Mouse (Mus musculus) A20 (cell line): ENCODE data around the gene Cyct.
A peak's percentile ranks its signal among the peaks of the same experiment; 100 is the strongest.

Source experiments
- DNase-seq: peaks from one replicate; pipeline ENCODE4 v3.0.0-alpha.2; 2011; ENCODE audit warnings: low read depth, low spot score

Cyct gene

DNA sequence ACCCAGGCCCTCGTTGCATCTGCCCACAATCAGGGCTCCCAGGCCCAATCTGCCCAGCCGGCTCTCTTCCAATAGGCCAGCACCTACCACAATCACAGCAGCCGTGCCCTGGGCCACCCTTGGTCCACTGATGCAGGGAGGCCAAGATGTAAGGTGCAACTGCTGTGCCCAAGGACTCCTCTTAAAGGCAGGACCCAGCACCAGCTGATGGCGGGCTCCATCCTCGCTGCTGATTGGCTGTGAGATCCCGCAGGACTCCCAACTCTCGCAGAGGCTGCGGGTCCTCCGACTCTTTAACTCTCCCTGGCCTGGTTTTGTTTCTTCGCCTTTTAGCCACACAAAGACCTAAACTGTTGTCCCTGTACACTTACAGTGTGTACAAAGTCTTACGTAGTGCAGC lies at the start of gene Cyct:
Gene Cyct, minus strand, starts transcription at position 225 of the 400 bp plus-strand sequence.
- DNase-seq: no peak

DNA sequence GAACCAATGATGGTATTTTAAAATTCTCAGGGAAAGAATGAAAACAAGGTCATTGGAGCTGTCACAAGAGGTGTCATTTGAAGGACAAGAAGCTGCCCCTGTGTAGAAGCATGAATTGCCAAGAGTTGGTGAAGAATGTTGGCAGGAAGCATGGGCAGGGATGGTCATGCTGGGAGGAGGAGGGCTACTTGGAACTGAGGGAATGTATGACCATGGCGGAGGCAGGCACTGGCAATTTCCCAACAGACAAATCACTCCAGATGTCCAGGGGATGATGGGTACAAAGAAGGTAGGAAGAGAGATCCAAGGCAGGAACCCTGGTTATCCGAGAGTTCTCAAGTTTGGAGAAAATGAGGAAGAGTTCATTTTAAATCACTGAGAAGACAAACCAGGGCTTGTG lies 49.7 kb upstream of the Cyct start:
- DNase-seq: no peak

DNA sequence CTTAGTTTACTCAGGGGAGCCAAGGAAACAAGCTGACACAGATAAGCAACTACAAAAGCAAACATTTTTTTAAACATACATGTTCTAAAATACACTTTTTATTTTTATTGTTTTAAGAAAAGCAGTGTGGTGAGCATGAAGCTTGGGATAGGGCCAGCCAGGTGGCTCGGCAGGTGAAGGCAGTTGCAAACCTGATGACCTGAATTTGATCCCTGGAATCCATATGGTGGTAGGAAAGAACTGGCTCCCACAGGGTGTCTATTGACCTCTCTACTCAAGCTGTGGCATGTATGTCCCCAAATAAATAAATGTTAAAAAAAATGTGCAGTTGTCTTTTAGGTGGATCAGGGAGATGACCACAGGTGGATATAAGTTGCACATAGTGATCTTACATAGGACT lies 49.3 kb upstream of the Cyct start:
- DNase-seq: no peak

DNA sequence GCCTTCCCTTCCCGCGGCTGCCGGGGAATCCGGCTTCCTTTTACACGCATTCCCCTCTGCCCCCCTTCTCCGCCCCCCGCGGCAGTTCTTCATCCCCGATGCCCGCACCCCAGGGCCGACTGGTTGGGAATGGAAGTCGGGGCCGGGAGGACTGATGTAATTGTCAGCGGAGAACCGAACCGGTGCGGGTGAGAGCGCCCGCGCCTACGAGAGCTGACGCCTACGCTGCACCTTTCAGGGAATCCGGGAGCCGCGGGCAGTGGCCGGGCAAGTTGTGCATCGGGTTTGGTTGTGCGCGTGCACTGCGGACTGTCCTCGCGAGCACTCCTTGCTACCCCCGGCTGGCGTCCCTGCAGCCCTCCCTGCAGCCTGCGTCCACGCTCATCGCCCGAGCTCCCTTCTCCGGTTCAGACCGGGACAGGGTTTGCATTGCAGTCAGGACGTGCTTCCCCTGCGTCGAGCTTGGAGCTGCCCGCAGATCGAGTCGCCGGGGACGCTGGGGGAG lies 46.7 kb upstream of the Cyct start:
- DNase-seq: peak; percentile 40

DNA sequence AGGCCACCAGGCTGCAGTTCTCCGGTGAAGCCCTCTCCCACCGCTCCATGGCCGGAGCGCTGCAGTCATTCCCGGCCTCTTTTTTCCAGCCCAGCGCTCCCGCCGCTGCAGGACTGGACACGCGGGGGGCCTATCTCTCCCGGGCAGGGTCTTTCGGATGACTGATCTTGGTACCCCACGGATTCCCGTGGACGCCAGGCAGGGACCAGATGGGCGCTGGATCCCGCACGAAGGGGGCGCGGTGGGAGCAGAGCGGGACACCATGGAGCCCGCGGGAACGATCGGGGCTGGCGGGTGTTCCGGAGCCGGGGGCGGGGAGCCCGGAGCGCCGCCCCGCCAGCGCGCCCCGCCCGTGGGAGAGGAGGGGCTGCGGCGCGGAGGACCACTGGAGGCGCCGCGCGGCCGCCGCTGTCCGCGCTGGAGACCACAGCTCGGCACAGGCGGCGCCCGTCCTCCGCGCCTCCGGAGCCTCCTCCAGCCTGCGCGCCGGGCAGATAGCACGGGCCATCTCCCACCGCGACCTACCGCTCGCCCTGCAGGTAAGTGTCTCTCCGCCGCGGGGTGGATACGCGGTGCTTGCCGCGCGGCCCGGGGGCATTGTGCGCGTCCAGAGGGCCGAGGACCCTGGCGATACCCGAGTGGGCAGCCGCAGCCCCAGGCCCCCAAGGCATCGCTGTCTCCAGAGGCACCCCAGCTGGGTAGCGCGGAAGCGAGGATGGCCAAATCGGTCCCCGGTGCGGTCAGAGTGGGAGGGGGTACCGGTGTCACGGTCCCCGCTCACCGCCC lies 46.1 kb upstream of the Cyct start, which contains the start of gene Osbpl6:
Gene Osbpl6, plus strand, starts transcription at position 358 of the 786 bp plus-strand sequence.
- peak; percentile 44 for DNase-seq

DNA sequence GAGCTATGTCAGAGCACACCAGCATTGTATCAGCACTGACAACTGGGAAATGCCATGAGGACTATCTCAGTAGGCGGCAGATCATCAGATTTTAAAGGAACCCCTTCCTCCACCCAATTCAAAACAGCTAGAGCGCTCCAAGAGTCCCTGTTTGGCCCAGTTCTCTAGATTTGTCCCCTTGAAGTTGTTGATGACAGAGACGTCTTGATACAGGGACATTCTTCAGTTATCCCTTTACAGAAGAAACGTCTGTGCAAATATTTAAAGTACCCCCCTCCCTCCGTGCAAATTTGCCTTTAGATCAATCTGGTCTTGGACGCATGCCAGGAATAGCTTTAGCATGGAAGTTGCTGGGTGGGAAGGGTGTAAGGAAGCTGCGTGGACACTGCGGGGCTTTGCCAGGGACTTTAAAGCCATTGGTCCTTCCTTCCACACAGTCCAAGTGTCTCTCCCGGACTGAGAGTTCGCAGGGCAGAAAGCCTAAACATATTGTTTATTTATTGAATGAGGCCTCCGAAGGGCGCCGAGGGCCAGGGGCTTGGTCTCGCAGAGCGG lies 45.4 kb upstream of the Cyct start:
- no peak for DNase-seq

DNA sequence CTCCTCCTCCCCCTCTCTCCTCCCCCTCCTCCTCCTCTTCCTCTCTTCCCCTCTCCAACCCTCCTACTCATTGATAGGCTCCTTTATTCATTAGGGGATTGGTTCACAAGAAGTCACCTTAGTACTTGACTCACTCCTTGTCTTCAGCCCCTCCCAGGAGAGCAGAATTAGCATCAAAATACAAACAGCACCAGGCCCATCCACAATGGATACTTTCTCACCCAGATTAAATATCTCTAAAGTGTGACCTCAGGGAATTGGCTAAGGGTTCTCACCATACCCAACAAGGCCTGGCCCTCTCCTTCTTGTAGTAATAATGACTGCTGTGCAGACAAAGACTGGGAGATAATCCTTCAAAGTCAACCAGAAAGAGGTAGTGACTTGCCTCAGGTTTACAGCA lies 39.9 kb upstream of the Cyct start:
- DNase-seq: no peak

DNA sequence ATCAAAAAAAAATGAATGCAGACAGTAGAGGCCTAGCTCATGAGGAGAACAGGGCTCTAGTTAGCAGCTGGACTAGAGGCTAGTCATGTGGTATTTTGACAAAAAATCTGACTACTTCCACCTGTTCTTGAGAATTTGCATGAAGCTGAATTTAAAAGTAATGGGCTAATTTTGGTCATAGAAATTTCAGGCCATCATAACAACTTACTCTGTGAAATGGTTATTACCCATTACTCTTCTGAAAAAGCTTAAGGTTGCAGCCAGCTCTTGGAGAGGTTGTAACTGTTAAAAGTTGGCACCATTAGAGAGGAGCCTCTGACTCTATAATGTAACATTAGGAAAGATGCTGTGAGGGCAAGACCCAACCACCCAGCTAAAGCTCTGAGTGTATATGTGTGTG lies 26.3 kb upstream of the Cyct start:
- peak; percentile 64 for DNase-seq

DNA sequence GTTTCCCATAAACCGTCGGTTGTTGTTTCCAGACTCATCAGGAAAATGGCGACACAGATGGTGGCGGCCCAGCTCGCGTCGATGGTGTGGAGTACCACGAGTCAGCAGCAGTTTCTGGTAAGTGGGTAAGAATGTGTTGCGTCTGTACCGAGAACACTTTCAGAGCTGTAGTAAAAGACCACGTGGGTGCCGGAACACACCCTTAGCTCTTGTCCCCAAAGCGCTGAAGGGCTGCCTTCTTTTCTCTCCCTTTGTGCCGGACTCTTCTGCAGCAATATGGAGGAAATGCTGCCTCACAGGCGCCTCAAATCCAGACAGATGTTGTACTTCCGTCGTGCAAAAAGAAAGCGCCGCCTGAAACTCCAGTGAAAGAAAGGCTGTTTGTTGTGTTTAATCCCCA lies 18.4 kb upstream of the Cyct start:
- DNase-seq: no peak

DNA sequence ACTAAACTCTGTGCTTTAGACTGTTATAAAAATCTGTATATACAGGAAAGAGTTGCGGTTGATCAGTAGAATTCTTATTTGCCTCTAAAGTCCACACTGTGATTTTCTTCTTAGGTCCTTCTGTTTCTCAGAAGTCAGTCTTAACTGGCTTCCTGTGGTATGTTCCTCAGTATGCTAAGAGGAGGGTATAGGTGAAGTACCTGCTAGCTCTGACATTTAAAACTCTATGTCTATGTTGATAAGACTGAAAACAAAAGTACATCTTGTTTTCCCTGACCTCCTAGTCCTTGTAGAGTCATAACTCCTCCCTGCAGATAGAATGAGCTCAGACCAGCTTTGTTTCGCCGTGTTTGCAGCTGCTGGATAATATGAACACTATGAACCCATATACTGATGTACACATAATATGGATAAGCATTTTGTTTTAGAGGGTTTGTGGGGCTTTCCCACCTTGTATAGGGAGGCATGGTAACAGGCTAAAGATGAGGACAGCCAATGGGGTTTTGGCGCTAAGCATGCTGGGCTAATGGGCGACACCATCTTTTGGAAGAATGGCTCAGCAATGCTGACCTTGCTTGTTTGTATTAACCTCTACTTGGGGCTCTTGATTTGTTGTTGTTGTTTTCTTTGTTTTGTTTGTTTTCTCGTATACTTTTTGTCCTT lies 14.4 kb upstream of the Cyct start:
- no peak for DNase-seq

DNA sequence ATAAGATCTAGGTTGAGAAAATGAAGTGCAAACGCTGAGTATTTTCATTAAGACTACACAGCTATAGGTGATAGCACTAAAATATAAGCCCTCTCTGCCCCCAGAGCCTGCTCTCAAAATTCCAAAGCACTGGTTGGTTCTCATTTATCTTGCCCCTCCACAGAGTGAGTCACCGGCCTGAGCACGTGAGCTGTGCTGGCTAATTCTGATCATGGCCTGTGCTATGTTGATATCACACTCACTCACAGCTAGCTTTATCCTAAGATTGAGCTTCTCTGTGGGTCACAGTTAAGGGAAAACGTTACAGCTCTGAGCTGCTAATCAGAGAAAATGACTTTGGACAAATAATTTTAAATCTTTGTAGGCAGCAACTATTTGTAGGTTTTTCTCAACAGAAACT lies 12.0 kb upstream of the Cyct start:
- DNase-seq: no peak

DNA sequence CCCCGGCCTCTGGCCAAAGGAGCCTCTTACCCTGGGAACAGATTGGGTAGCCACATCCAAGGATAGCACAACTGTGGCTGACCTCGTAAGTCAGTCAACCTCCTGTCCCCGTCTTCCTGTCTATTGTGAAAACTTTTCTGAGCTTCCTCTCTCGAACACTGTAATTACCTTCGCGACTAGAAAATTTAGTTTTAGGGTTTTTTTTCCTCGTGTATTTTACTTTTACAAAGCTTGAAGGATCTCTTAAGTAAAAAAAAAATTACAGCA lies 10.3 kb upstream of the Cyct start:
- DNase-seq: no peak

DNA sequence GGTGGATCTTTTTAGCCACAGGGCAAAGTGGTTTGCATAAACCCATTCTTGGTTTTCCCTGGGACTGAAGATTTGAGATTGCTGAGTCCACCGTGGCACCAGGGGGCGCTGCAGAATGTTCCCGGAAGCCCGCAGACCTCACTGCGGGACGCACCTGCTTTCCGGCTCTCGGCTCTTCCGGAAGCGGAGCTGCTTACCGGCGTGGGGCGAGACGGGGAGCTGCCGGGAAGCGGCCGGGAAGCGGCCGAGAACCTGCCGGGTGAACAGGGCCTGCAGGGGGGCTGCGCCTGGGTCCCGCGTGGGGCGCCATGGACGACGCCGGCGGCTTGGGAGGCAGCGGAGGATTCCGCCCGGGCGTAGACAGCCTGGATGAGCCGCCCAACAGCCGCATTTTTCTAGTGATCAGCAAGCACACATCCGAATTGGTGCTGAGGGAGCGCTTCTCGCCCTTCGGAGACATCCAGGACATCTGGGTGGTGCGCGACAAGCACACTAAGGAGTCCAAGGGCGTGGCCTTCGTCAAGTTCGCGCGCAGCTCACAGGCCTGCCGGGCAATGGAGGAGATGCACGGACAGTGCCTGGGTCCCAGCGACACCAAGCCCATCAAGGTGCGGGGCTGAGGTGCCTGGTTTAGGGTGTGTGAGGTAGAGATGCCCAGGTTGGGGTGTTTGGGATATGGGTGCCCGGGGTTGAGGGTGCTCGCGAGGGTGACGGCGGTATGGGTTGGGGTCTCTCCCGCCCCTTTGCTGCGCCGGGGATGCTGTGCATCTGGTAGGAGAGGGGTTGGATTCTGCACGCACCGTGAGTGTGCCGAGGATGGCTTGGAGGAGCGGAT lies 9.8 kb upstream of the Cyct start, which contains the start of gene Rbm45:
Gene Rbm45, plus strand, starts transcription at position 164 of the 835 bp plus-strand sequence.
- DNase-seq: peak; percentile 92

DNA sequence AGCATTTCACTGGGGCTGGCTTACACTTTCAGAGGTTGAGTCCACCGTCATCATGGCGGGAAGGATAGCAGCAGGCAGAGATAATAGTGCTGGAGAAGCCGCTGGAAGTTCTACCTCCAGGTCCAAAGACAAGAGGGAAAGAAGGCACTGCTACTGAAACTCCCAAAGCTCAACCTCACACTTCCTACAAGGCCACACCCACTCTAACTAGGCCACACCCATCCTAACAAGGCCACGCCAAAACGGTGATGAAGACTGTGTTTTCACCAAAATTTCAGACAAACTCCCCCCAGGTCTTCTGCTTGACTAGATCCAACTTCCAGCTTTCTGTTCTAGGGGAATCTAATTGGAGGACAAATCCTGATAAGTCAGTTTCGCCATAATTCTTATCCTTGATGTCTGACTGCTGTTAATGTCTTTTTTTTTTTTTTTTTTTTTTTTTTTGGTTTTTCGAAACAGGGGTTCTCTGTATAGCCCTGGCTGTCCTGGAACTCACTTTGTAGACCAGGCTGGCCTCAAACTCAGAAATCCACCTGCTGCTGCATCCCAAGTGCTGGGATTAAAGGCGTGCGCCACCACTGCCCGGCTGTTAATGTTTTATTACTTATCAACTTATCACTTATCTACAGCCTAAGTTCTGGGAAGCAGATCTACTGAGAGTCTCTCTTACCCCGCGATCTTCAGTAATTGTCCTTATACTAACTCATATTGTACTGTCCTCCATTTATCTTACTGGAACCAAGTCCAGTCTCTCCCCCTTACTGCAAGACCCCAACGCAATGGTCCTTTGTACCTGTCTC lies 8.8 kb upstream of the Cyct start:
- DNase-seq: peak; percentile 25

DNA sequence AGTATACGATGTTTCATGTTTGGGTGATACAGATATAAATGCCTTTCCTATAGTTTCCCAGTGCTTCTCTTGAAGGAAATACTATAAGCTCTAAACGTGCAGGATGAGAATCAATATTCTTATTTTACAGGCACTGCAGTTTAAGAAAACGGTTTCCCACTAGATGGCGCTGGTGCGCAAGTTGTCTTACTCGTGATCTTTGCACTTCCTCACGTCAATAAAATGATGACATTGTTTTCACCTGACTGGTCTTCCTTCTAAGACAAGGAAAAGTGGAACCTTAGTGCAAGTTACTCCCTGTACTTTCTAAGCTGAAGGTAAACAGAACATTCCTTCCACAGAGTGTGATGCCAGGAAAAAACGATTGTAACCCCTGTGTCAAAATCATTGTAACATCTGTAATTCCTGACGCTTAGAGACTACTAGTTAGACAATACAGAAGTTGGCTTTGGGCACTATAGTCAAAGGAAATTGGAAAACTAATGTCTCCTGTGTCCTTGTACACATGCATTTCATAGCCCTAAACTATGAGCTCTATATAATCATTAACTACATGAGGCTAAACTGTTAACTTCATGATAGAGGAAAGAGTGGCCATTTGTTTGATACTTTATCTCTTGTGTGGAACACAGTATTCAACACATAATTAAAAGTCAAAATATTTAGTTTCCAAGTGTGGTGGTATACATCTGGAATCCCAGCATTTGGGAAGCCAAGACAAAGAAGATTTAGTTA lies 7.1 kb upstream of the Cyct start:
- DNase-seq: peak; percentile 81

DNA sequence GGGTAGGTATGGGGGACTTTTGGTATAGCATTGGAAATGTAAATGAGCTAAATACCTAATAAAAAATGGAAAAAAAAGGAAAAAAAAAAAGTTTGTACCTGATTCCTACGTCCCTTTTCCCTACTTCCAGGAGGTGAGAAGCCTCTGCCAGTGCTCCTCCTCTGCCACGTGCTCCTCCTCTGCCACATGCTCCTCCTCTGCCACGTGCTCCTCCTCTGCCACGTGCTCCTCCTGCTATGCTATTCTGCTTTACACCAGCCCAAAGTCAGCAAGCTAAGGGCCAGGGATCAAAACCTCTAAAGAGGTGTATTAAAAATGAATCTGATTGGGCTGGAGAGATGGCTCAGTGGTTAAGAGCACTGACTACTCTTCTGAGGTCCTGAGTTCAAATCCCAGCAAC lies 5.6 kb upstream of the Cyct start:
- no peak for DNase-seq

DNA sequence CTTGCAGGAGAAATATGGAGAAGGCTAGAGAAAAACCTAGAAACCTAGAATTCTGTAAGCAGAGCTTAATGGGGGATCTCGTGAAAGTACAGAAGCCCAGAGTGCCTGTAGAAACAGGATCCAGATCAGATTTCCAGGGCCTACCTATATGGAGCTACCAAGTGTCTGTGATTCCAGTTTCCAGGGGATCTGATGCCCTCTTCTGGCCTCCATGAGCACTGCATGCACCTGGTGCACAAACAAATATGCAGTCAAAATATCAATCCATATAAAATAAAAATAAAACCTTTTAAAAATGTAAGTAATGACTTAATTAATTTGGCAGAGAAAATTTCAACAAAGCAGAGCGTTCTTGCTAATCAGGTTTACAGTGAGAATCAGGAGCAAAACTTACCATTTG lies 1.9 kb upstream of the Cyct start:
- peak; percentile 37 for DNase-seq

DNA sequence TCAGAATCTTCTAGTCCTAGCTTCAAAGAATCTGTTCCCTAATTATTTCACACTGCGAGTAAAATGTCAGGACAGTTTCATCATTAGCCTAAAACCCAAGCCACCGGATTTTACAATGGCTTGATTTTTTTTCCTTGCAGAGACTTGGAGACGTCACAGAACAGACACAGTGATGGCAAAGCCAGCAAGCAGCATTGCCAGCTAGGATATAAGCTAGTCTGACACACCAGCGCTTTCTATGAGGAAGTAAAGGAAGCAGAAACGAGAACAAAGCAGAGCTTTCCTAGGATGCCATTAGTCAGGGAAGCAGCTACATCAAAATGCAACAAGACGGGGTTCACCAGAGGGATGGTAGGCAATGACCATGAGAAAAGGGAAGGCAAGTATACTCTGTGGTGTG lies 12.4 kb downstream of the Cyct start:
- no peak for DNase-seq

DNA sequence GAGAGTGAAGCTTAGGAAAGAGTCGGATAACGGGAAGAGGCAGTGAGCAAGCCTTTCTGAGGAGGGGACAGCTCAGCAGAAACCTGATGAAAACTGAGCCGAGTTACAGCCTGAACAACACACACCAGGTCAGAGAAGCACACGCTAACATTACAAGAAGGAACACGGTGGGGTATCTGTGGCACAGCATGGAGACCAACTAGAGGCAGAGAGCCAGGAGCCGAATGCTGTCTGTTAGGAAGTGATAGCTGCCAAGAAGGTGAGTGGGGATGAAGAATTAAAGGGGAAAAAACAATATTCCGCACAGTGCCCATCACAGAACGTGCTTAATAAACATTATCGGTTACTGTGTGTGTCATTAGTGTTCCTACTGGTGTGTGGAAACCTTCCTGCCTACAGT lies 18.1 kb downstream of the Cyct start:
- DNase-seq: no peak
